Mouse (Mus musculus): ENCODE data around the gene Rai1.

DNA sequence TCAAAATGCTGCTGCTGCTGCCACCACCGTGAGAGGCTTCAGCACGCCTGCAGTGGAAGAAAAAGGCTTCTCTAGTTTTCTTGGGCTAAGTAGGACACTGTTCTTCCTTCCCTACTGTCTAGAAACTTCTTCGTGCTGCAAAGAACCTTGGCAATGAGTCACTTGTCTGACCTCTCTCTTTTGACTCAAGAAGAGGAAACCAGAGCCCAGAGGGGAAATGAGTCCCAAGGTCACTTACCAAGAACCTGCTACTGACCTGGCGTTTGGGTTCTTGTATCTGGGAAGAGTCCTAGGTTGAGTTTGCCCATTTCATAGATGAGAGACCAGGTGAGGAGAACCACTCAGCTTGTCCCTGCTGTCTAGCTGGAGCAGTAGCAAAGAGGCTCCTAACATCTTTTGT, 38.3 kb downstream of the Rai1 start:
- TF ChIP-seq ZNF384 (IDR thresholded peaks at IDR 0.05; ENCODE audit: low read depth, low read length) (no peak), MAFK (IDR thresholded peaks at IDR 0.05; ENCODE audit: insufficient read depth, low read depth, low read length) (no peak), HCFC1 (IDR thresholded peaks at IDR 0.05; ENCODE audit: borderline replicate concordance, insufficient read depth, low read length) (no peak)

All from ES-E14 (cell line).